Mouse (Mus musculus) spleen, adult 2 months (tissue): ENCODE measurements at regions not wholly inside any gene's neighbourhood (a gene's known extent, or its start where the extent isn't known, plus 50 kb on each side); places are given as distances from the start of the nearest gene placed in this dataset.

ENCODE experiments used
- DNase-seq, 2 experiments: peaks; one replicate each; pipeline versions ENCODE4 v3.0.0 to v3.0.0-alpha.2; 2012 to 2021; ENCODE audit warnings: low spot score in 2 of 2, low read depth in 1 of 2
- H3K27ac ChIP-seq: fragments of 200-500 bp; 2 replicates; pipeline ENCODE4 v1.5.1; 2012; ENCODE audit warnings: low read length, inconsistent platforms; ENCODE audit not compliant: insufficient read depth
- H3K27me3 ChIP-seq: fragments of 200-500 bp; 2 replicates; pipeline ENCODE4 v1.6.1; 2012; ENCODE audit warnings: mild to moderate bottlenecking, moderate library complexity, low read length, inconsistent platforms; ENCODE audit not compliant: control insufficient read depth, insufficient read depth
- H3K36me3 ChIP-seq: fragments of 200-500 bp; 2 replicates; pipeline ENCODE4 v1.6.1; 2012; ENCODE audit warnings: mild to moderate bottlenecking, low read length, inconsistent platforms; ENCODE audit not compliant: control insufficient read depth, insufficient read depth
- H3K4me1 ChIP-seq: fragments of 200-500 bp; 2 replicates; pipeline ENCODE4 v1.6.1; 2011; ENCODE audit warnings: inconsistent platforms; ENCODE audit not compliant: control insufficient read depth, insufficient read depth, insufficient read length
- H3K4me3 ChIP-seq: fragments of 200-500 bp; 2 replicates; pipeline ENCODE4 v1.5.1; 2011; ENCODE audit warnings: mild to moderate bottlenecking, inconsistent platforms; ENCODE audit not compliant: insufficient read depth, insufficient read length; ENCODE audit errors: extremely low read depth
- CTCF ChIP-seq: fragments of 200-500 bp; IDR thresholded peaks from 2 replicates; pipeline ENCODE4 v1.5.1; 2011; ENCODE audit warnings: mild to moderate bottlenecking, inconsistent platforms; ENCODE audit not compliant: insufficient read depth, insufficient read length, insufficient replicate concordance; ENCODE audit errors: extremely low read depth
- POLR2A ChIP-seq: fragments of 200-500 bp; IDR thresholded peaks from 2 replicates; pipeline ENCODE4 v1.6.1; 2011; ENCODE audit warnings: low read depth, low read length, inconsistent platforms
- WGBS: fragments of 180-500 bp; shearing (Covaris S2); methylation state at CpG from one replicate; pipeline ENCODE4 v1.1.7; 2018; 5-methylcytosine and 5-hydroxymethylcytosine counted together

DNA sequence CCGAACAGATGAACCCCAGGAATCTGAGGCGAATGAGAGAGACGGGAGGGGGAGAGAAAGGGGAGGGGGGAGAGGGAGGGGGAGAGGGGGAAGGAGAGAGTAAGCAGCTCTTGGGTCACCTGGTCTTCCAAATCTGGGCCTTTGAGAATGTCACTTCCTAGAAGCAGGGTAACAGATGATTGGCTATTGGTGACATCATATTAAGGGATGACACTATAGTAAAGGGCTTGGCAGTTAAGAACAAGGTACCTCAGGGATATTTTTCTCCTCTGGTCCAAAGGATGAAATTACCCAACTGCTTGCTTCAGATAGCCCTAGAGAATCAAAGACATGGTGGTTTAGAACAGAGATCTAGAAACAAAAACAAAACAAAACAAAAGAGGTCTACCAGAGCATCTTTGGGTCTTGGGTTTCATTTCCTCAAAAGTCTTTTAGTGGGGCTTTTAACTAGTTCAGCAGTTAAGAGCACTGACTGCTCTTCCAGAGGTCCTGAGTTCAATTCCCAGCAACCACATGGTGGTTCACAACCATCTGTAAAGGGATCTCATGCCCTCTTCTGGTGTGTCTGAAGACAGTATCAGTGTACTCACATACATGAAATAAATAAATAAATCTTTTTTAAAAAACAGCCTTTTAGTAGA lies 97.6 kb upstream of the Gnao1 start:
- TF ChIP-seq CTCF (no peak), POLR2A (no peak)
- Histone ChIP-seq H3K36me3 (no peaks in the 10 kb centered on the region), H3K4me3 (no peak overlapping the region), H3K27me3 (no peaks in the 10 kb centered on the region), H3K27ac (no peak overlapping the region), H3K4me1 (no peaks in the 10 kb centered on the region)
- 83% methylated on average over 3 of the region's 3 CpGs for WGBS
- no peak for DNase-seq

DNA sequence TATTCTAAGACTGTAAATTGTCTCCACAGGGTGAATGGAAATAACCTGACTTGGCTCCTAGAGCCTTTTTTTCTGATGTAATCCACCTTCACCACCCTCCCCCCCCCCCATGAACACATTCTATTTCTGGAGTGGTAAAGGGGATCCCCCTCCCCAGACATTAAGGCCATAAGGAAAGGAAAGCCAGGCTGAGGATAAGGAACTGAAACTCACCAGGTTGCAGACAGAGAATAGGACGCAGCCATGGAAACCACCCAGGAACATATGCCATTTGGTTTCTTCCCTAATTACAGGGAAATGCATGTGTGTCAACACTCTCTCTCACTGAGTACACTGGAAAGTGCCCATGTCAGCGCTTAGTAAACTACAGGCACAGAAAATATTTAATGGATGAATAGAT lies 96.5 kb upstream of the Gnao1 start:
- 57% methylated on average over 2 of the region's 2 CpGs for WGBS
- Histone ChIP-seq H3K36me3 (no peaks in the 10 kb centered on the region), H3K4me1 (no peaks in the 10 kb centered on the region), H3K27ac (no peak overlapping the region), H3K27me3 (no peaks in the 10 kb centered on the region), H3K4me3 (no peak overlapping the region)
- no peak for DNase-seq
- no peak for TF ChIP-seq POLR2A
- no peak for TF ChIP-seq CTCF

DNA sequence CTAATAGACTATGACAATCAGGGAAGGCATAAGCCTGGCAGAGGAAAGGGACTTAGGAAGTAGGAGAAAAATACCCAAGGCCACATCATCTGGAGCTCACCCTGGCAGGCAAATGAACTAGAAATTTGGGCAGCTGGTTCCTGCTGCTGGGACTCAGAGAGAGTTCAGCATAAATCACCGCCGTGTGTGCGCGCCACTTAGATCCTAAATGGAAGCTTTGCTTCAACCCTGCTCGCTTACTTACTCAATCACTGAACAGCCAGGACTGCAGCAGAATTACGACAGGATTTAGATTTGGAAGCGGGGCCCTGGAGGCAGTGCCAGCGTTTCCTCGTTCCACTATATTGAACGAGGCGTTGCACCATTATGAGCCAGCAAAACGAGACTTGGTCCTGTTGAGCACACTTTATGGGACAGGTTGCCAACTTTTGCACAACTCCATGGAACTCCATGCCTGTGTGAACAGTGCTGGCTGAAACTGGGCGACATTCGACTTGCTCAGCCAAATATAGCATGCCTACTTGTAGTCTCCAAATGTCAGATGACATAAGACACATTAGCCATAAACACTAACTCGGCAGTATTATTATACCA lies 84.8 kb upstream of the Gnao1 start:
- no peak for DNase-seq
- H3K27me3 ChIP-seq: no peaks in the 10 kb centered on the region
- no peak overlapping the region for H3K4me3 ChIP-seq
- no peaks in the 10 kb centered on the region for H3K4me1 ChIP-seq
- no peaks in the 10 kb centered on the region for H3K36me3 ChIP-seq
- TF ChIP-seq POLR2A (no peak), CTCF (no peak)
- no peak overlapping the region for H3K27ac ChIP-seq
- WGBS: 87% methylated on average over 15 of the region's 15 CpGs

DNA sequence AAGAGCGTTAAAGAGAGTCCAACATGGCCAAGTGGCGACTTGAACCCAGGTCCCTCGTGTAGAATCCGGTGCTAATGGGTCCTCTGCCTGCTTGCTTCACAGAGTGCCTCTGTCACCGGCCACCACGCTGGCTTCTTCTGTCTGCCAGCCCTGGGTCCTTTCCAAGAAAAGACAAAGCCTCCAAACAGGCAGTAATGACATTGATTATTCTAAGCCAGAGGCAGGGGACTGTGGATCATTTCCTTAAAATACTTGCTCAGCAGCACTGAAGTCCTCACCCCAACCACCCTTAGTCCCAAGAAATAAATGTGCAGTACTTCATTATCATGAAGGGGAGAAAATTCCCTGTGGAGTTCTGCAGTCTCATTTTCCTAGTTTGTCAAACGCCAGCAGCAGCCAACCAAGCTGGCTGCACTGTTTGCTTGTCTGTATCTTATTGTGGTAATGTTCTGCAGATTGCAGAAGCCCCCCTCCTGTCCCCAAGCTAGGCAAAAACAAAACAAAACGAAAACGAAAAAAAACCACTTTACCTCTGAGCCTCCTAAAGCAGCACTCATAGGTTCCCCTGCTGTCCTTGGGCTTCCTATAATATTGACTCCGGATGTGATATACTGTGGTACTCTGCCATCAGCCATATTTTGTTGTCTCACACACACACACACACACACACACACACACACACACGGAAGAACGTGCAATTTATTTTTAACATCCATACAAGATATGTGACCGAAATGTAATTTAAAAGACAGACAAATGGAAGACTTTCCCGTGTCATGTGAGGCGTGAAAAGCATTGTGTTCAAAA lies 80.4 kb upstream of the Gnao1 start:
- H3K4me1 ChIP-seq: no peaks in the 10 kb centered on the region
- no peak overlapping the region for H3K27ac ChIP-seq
- DNase-seq: no peak
- H3K4me3 ChIP-seq: no peak overlapping the region
- H3K36me3 ChIP-seq: no peaks in the 10 kb centered on the region
- TF ChIP-seq POLR2A: no peak
- 82% methylated on average over 15 of the region's 15 CpGs for WGBS
- no peaks in the 10 kb centered on the region for H3K27me3 ChIP-seq

DNA sequence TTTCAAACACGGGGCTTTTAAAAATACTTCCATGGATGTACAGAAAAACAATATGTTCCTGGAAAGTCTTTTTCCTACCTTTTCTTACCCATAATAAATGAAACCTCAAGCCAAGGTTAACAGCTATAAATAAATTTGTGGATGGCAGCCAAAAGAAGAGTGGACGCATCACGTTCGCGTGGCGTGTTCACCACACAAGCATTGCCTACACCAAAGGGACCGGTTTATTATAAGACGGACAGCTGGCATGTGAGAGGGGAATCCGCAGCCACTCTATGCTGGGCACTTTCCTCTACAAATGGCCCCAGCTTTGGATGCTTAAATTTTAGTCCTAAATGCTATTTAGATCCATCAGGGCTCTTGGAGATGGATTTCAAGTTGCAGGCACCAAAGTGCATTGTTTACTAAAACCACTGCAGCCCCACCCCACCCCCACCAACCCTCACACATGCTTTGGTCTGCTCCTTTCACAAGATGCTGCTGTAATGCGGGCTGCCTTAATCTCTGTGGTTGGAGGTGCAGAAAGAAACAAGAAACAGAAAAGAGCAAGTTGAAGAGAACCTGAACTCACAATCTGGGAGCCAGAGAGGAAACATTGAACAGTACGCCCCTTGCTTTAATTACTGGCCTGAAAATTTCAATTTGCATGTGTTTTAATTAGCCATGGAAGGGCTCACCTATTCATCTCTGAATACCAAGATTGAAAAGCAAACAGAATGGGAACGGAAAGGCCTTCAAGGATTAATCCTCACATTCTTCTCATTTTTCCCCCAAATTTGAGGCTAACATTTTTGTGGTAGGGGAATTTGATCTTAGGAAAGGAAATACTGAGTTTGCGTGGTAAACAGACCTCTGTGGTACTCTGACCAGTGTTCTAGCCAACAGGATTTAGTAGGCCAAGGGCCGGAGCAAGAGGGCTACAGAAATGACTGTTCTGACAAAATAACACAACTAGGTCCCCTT lies 78.7 kb upstream of the Gnao1 start:
- Histone ChIP-seq H3K27ac (no peak overlapping the region), H3K36me3 (no peaks in the 10 kb centered on the region), H3K27me3 (no peaks in the 10 kb centered on the region), H3K4me3 (no peak overlapping the region), H3K4me1 (no peaks in the 10 kb centered on the region)
- TF ChIP-seq POLR2A (no peak), CTCF (no peak)
- no peak for DNase-seq
- WGBS: 86% methylated on average over 14 of the region's 14 CpGs

DNA sequence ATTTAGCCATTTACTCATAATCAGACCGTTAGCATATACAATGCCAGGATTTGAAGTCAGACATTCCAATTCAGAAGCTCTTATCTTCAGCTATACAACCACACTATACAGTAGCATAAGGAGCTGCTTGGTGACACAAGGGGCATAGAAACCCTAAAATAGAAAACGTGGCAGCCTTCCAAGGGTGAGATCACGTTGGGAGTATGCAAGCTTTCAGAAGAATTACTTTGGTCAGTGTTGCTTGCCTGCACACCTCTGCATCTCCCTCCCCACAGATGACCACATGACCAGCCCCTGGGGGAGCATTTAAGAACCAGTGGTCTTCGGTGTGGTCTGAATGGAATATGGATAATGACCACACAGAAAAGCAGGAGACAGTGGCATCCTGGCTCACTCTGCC lies 74.9 kb upstream of the Gnao1 start:
- no peak overlapping the region for H3K4me3 ChIP-seq
- TF ChIP-seq POLR2A: no peak
- no peak for TF ChIP-seq CTCF
- no peaks in the 10 kb centered on the region for H3K27me3 ChIP-seq
- no peaks in the 10 kb centered on the region for H3K4me1 ChIP-seq
- no peak for DNase-seq
- WGBS: 77% methylated on average over 4 of the region's 4 CpGs
- H3K36me3 ChIP-seq: no peaks in the 10 kb centered on the region
- no peak overlapping the region for H3K27ac ChIP-seq
